Comparison of ENCODE assay signal across 8 mouse cellular contexts in genomic region chr3:84334771-84335420, GRCm38 (mm10). TPM values are rescaled to one million over a fixed set of nuclear protein-coding genes. Genes with fewer than 3 reads are reported as not detected.
DNase-seq lines count a peak whose midpoint lies in the region; ATAC-seq lines count a peak whose summit lies in the region.

No protein-coding gene starts in this region.

- H3K4me2 ChIP-seq in forebrain, embryonic 15.5 days (replicated peaks): peak overlapping the region; percentile 33
- H3K4me2 ChIP-seq in liver, embryonic 15.5 days: peak overlapping the region; percentile 10; the same call in 1 of the 2 replicates

- no peak overlapping the region for H3K27ac ChIP-seq in forebrain, embryonic 15.5 days (replicated peaks)
- H3K27ac ChIP-seq in liver, embryonic 15.5 days (replicated peaks): no peak overlapping the region

- H3K4me1 ChIP-seq in forebrain, embryonic 15.5 days: peaks cover 6% of the 10 kb centered on the region
- H3K4me1 ChIP-seq in liver, embryonic 15.5 days (replicated peaks): peaks cover 15% of the 10 kb centered on the region

- no peaks in the 10 kb centered on the region for H3K9me3 ChIP-seq in forebrain, embryonic 15.5 days
- H3K9me3 ChIP-seq in liver, embryonic 15.5 days (replicated peaks): no peaks in the 10 kb centered on the region

- peak overlapping the region; percentile 16; the same call in 1 of the 2 replicates for H3K4me3 ChIP-seq in forebrain, embryonic 15.5 days
- no peak overlapping the region for H3K4me3 ChIP-seq in liver, embryonic 15.5 days (replicated peaks)

- WGBS in forebrain, embryonic 15.5 days: 10% methylated on average over 20 of the region's 20 CpGs
- 20% methylated on average over 20 of the region's 20 CpGs for WGBS in liver, embryonic 15.5 days (ENCODE audit: insufficient replicate concordance)

- ATAC-seq in forebrain, embryonic 15.5 days (replicated peaks): no peak
- no peak for ATAC-seq in liver, embryonic 15.5 days (ENCODE audit: insufficient read depth)
- ATAC-seq in erythroblast, adult 5-6 weeks (replicated peaks; ENCODE audit: low FRiP score, poor library complexity, severe bottlenecking): no peak

- H3K36me3 ChIP-seq in forebrain, embryonic 15.5 days: no peaks in the 10 kb centered on the region
- no peaks in the 10 kb centered on the region for H3K36me3 ChIP-seq in liver, embryonic 15.5 days (replicated peaks)

- DNase-seq in embryo, embryonic 10 days (ENCODE audit: low spot score): peak; percentile 17
- no peak for DNase-seq in embryo, embryonic 11 days
- peak; percentile 38 to 44 for DNase-seq in B cell, adult 2 months
- no peak for DNase-seq in urinary bladder, adult 18-20 months (ENCODE audit: low spot score in 2 of 2)
- no peak for DNase-seq in urinary bladder, postnatal 10 days (ENCODE audit: low spot score)

- 0 out of 2 replicates have a peak, but pooled peaks cover 3% of the 10 kb centered on the region for H3K27me3 ChIP-seq in forebrain, embryonic 15.5 days
- peaks cover 27% of the 10 kb centered on the region for H3K27me3 ChIP-seq in liver, embryonic 15.5 days

- no peak overlapping the region for H3K9ac ChIP-seq in forebrain, embryonic 15.5 days (replicated peaks)
- no peak overlapping the region for H3K9ac ChIP-seq in liver, embryonic 15.5 days

RNA-seq across cellular contexts. Expression of gene Trim2, which starts 28.2 kb away (rescaled TPM):
- polyA plus RNA-seq in forebrain, embryonic 15.5 days (2015; fragmentation: Nextera tagmentation; extraction: Ambion mirVana): 188 and 194 TPM in 2 replicates
- polyA plus RNA-seq in liver, embryonic 15.5 days (2015; fragmentation: Nextera tagmentation; extraction: Ambion mirVana): 4.8 and 5.6 TPM in 2 replicates
- total RNA-seq in erythroblast, adult 5-6 weeks (2015; ENCODE audit: low replicate concordance): 1.9 and 3.8 TPM in 2 replicates
- total RNA-seq in erythroblast, adult 5-6 weeks (2017; ENCODE audit: low replicate concordance): 4.3 and 4.5 TPM in 2 replicates

Comparison
In these comparisons a context has a peak if more than half of its experiments do, and no peak if none do; other contexts are left out.
1. DNase-seq: peak in embryo, embryonic 10 days (single experiment) and B cell, adult 2 months (2 of 2); none in embryo, embryonic 11 days (single experiment), urinary bladder, adult 18-20 months (0 of 2) and urinary bladder, postnatal 10 days (single experiment).
2. RNA of gene Trim2, which starts 28.2 kb away (polyA plus RNA-seq): 188 to 194 TPM in forebrain, embryonic 15.5 days; 4.8 to 5.6 TPM in liver, embryonic 15.5 days; every median in the first group is over 10 times any median in the second.